Mouse (Mus musculus) heart, adult 2 months (tissue): Measurements from ENCODE around the gene Lce3f. TPM values are rescaled to one million over a fixed set of nuclear protein-coding genes. Genes with fewer than 3 reads are reported as not detected.

Source experiments
- DNase-seq, 2 experiments: peaks; one replicate each; pipeline ENCODE4 v3.0.0; 2021
- H3K27ac ChIP-seq: fragments of 200-600 bp; 2 replicates; pipeline ENCODE4 v1.8.1; 2022
- H3K27me3 ChIP-seq: fragments of 200-500 bp; 2 replicates; pipeline ENCODE4 v1.6.1; 2012; ENCODE audit warnings: mild to moderate bottlenecking, low read length, inconsistent platforms, mixed read lengths; ENCODE audit not compliant: control insufficient read depth, insufficient read depth
- H3K36me3 ChIP-seq: fragments of 200-500 bp; 2 replicates; pipeline ENCODE4 v1.6.1; 2012; ENCODE audit warnings: low read length, inconsistent platforms; ENCODE audit not compliant: control insufficient read depth, insufficient read depth
- H3K4me1 ChIP-seq: fragments of 200-500 bp; 2 replicates; pipeline ENCODE4 v1.6.1; 2011; ENCODE audit warnings: low read length; ENCODE audit not compliant: control insufficient read depth, insufficient read depth
- H3K4me3 ChIP-seq: fragments of 200-600 bp; 2 replicates; pipeline ENCODE4 v1.8.1; 2022
- H3K79me2 ChIP-seq: fragments of 200-500 bp; replicated peaks from 2 replicates; pipeline ENCODE4 v1.6.1; 2012; ENCODE audit warnings: mild to moderate bottlenecking, inconsistent platforms, low read length, moderate library complexity, mixed read lengths; ENCODE audit not compliant: control insufficient read depth, insufficient read depth
- H3K9ac ChIP-seq: fragments of 200-500 bp; 2 replicates; pipeline ENCODE4 v1.6.1; 2012; ENCODE audit warnings: low read depth, mild to moderate bottlenecking, control low read depth, inconsistent platforms, low read length, mixed read lengths
- CTCF ChIP-seq: fragments of 200-600 bp; IDR thresholded peaks from 2 replicates; pipeline ENCODE4 v1.8.1; 2022; ENCODE audit warnings: antibody characterized with exemption, mild to moderate bottlenecking, moderate library complexity
- EP300 ChIP-seq: fragments of 200-500 bp; IDR thresholded peaks from 2 replicates; pipeline ENCODE4 v1.6.1; 2011; ENCODE audit warnings: low read depth, low read length, control low read depth; ENCODE audit not compliant: insufficient read depth
- POLR2A ChIP-seq: fragments of 200-500 bp; IDR thresholded peaks from 2 replicates; pipeline ENCODE4 v1.6.1; 2011; ENCODE audit warnings: mild to moderate bottlenecking, low read depth, low read length, control low read depth; ENCODE audit not compliant: insufficient read depth
- WGBS: fragments of 180-500 bp; shearing (Covaris S2); methylation state at CpG from one replicate; pipeline ENCODE4 v1.1.7; 2018; 5-methylcytosine and 5-hydroxymethylcytosine counted together
- intact Hi-C: fragments of 180-260 bp; cut with DNase I; formaldehyde crosslinking; loops from one replicate; pipeline ENCODE4 v1.15.1; 2025
- polyA plus RNA-seq: library from polyadenylated mRNA; depleted of rRNA; stranded (reverse); fragments of >200 nt; gene quantifications from 2 replicates; pipeline ENCODE4 v1.2.3, GENCODE M21; 2012; rRNA removed
- total RNA-seq, 2 experiments: library from RNA; stranded (reverse); gene quantifications; 2 replicates each; pipeline ENCODE4 v1.2.3; 2021

Lce3f gene
- total and polyA plus RNA-seq, 3 experiments = not detected

DNA sequence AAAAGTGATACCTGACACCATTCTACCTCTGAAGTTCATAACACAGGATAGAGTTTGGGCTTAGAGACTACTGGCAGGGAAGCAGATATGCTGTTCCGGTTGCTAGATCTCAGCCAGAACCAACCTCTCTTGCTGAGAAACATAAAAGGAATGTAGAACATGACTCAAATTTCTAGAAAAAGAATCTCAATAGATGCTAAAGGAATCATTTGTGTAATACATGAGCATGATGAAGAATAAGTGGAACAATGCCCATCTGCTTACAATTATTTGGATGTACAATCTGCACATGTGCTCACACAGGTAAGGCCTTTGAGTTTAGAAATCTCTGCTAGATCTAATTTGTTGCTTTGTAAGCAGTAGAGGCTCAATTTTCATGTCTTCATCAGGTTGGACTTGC is 29.1 kb downstream of the Lce3f start:
- H3K27me3 ChIP-seq = peaks cover 2% of the 10 kb centered on the region
- no peak overlapping the region for H3K27ac ChIP-seq
- no peak overlapping the region for H3K4me3 ChIP-seq
- H3K36me3 ChIP-seq = no peaks in the 10 kb centered on the region
- no peaks in the 10 kb centered on the region for H3K4me1 ChIP-seq
- intact Hi-C loops = no loop called here
- H3K79me2 ChIP-seq = no peaks in the 10 kb centered on the region
- WGBS = 87% methylated on average over 1 of the region's 1 CpGs
- no peak overlapping the region for H3K9ac ChIP-seq
- DNase-seq = no peak
- TF ChIP-seq POLR2A (no peak), CTCF (no peak), EP300 (no peak)

DNA sequence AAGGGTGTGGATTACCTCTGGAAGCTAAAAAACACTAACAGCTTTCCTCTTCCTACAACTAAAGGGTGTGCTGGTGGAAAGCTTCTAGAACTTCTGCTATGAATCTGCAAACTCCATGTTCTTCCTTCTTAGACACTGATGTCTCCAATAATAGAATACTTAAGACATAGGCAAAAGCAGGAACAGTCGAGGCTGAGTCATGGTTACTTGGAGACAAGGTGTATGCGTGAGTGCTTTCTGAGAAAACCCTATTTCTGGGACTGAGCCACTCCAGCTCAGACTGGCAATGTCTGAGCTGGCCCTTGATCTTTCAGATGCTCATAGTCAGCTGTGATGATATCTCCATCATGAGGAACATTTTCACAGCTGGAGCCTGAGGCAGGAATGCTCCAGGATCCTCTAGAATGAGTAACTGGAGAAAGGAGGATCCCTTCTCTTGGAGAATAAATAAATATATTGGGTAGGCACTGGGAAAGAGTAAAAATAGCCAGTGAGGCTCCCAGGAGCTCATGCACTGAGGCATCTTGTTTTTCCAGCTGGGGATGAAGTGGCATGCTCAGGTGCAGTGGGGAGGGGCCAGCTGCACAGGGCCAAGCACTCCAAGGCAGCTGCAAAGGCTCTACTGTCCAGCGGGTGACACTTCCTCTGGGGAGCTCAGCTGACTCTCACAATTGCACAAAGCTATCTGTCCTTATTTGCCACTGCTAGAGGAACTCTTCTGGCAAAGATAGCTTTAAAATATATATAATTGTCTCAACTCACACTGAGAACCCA is 31.6 kb downstream of the Lce3f start:
- 61% methylated on average over 3 of the region's 3 CpGs for WGBS
- intact Hi-C loops = no loop called here
- no peaks in the 10 kb centered on the region for H3K4me1 ChIP-seq
- TF ChIP-seq POLR2A = no peak
- no peak for TF ChIP-seq EP300
- TF ChIP-seq CTCF = no peak
- no peaks in the 10 kb centered on the region for H3K79me2 ChIP-seq
- H3K4me3 ChIP-seq = no peak overlapping the region
- H3K36me3 ChIP-seq = no peaks in the 10 kb centered on the region
- H3K27ac ChIP-seq = no peak overlapping the region
- DNase-seq = no peak
- H3K9ac ChIP-seq = no peak overlapping the region
- H3K27me3 ChIP-seq = no peaks in the 10 kb centered on the region

DNA sequence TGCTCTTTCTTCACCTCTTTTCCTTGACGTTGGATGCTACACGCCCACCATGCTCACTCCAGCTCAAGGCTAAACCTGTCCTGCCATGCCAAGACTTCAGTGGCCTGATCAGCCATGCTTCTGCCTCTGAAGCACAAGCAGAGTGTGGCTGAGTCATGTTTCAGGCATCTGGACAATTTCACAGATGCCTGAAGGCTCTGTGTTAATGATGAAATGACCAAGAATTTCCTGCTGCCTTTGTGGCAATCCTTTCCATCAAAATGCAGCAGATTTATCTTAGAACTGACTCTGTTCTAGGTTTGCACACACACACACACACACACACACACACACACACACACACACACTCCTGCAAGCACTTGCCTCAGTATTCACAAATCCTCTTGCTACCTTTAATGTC is 33.5 kb downstream of the Lce3f start:
- no peak overlapping the region for H3K9ac ChIP-seq
- no peaks in the 10 kb centered on the region for H3K27me3 ChIP-seq
- H3K4me1 ChIP-seq = no peaks in the 10 kb centered on the region
- no peaks in the 10 kb centered on the region for H3K36me3 ChIP-seq
- intact Hi-C loops = no loop called here
- no peak overlapping the region for H3K4me3 ChIP-seq
- 49% methylated on average over 2 of the region's 2 CpGs for WGBS
- TF ChIP-seq EP300 (no peak), POLR2A (no peak), CTCF (no peak)
- H3K79me2 ChIP-seq = no peaks in the 10 kb centered on the region
- DNase-seq = no peak
- H3K27ac ChIP-seq = no peak overlapping the region

DNA sequence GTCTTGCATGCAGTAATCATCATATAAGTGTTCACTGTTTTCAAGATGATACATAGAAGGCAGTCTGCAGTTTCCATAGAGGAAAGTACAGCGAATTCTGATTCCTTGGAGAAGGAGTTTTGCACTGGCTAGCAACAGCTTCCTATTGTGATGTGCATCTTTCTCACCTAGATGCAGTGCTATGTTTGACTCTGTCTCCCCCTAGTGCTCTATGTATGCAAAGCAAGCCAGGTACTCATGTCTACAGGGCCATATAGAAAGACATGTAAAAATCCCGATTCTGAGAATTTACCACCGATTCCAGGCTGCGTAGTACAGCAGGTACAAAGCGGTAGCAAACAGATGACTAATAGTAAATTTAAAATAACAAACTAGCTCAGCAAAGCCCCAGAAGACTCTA is 39.4 kb downstream of the Lce3f start:
- 51% methylated on average over 5 of the region's 5 CpGs for WGBS
- intact Hi-C loops = no loop called here
- TF ChIP-seq CTCF (peak; percentile 68), EP300 (no peak)
- Histone ChIP-seq H3K79me2 (no peaks in the 10 kb centered on the region), H3K27ac (no peak overlapping the region), H3K27me3 (no peaks in the 10 kb centered on the region), H3K4me3 (no peak overlapping the region), H3K4me1 (no peaks in the 10 kb centered on the region), H3K9ac (no peak overlapping the region), H3K36me3 (no peaks in the 10 kb centered on the region)
- DNase-seq = no peak

Other genes starting within 250 kb of the Lce3f start
- not detected for gene Lce1g, start 239.9 kb upstream of the Lce3f start, total RNA-seq
- gene Lce1g, start 239.9 kb upstream of the Lce3f start, polyA plus RNA-seq = not detected in 2 replicates
- not detected for gene Lce1h, start 227.2 kb upstream of the Lce3f start, total RNA-seq
- not detected in 2 replicates for gene Lce1h, start 227.2 kb upstream of the Lce3f start, polyA plus RNA-seq
- gene Lce1i, start 213.3 kb upstream of the Lce3f start, total RNA-seq = not detected
- gene Lce1i, start 213.3 kb upstream of the Lce3f start, polyA plus RNA-seq = not detected in 2 replicates
- gene Lce1j, start 201.7 kb upstream of the Lce3f start, total RNA-seq = not detected
- not detected in 2 replicates for gene Lce1j, start 201.7 kb upstream of the Lce3f start, polyA plus RNA-seq
- gene Lce1k, start 184.3 kb upstream of the Lce3f start, total RNA-seq = not detected
- gene Lce1k, start 184.3 kb upstream of the Lce3f start, polyA plus RNA-seq = not detected in 2 replicates
- not detected for gene Kprp, start 165.0 kb upstream of the Lce3f start, total RNA-seq
- not detected in 2 replicates for gene Kprp, start 165.0 kb upstream of the Lce3f start, polyA plus RNA-seq
- gene Lce1l, start 140.9 kb upstream of the Lce3f start, total RNA-seq = not detected
- not detected in 2 replicates for gene Lce1l, start 140.9 kb upstream of the Lce3f start, polyA plus RNA-seq
- gene 2310050C09Rik, start 122.0 kb upstream of the Lce3f start, total RNA-seq = not detected
- gene 2310050C09Rik, start 122.0 kb upstream of the Lce3f start, polyA plus RNA-seq = not detected in 2 replicates
- not detected for gene Lce3a, start 66.0 kb upstream of the Lce3f start, total RNA-seq
- not detected in 2 replicates for gene Lce3a, start 66.0 kb upstream of the Lce3f start, polyA plus RNA-seq
- gene Lce3b, start 59.2 kb upstream of the Lce3f start, total RNA-seq = not detected
- gene Lce3b, start 59.2 kb upstream of the Lce3f start, polyA plus RNA-seq = not detected in 2 replicates
- gene Lce3c, start 47.7 kb upstream of the Lce3f start, total RNA-seq = not detected
- not detected in 2 replicates for gene Lce3c, start 47.7 kb upstream of the Lce3f start, polyA plus RNA-seq
- not detected for gene Lce3d, start 34.8 kb upstream of the Lce3f start, total RNA-seq
- gene Lce3d, start 34.8 kb upstream of the Lce3f start, polyA plus RNA-seq = not detected in 2 replicates
- not detected for gene Lce3e, start 25.2 kb upstream of the Lce3f start, total RNA-seq
- gene Lce3e, start 25.2 kb upstream of the Lce3f start, polyA plus RNA-seq = not detected in 2 replicates
- not detected for gene Crct1, start 23.5 kb downstream of the Lce3f start, total RNA-seq
- not detected in 2 replicates for gene Crct1, start 23.5 kb downstream of the Lce3f start, polyA plus RNA-seq
- gene Lce1m, start 26.8 kb downstream of the Lce3f start, total RNA-seq = not detected
- gene Lce1m, start 26.8 kb downstream of the Lce3f start, polyA plus RNA-seq = not detected in 2 replicates
- not detected for gene Gm4858, start 76.6 kb downstream of the Lce3f start, total RNA-seq
- not detected in 2 replicates for gene Gm4858, start 76.6 kb downstream of the Lce3f start, polyA plus RNA-seq
- not detected for gene Crnn, start 152.6 kb downstream of the Lce3f start, total RNA-seq
- not detected in 2 replicates for gene Crnn, start 152.6 kb downstream of the Lce3f start, polyA plus RNA-seq
- gene Flg2, start 205.1 kb downstream of the Lce3f start, total RNA-seq = under 1 TPM in 1 of 2 experiments, not detected in 1; 0.08 TPM
- gene Flg2, start 205.1 kb downstream of the Lce3f start, polyA plus RNA-seq = not detected in 2 replicates